Mouse (Mus musculus) thymus, adult 2 months (tissue): ENCODE results near the gene Btbd6.

Source experiments
- CTCF ChIP-seq: fragments of 200-500 bp; IDR thresholded peaks from 2 replicates; pipeline ENCODE4 v1.5.1; 2012; ENCODE audit warnings: mild to moderate bottlenecking, control low read depth, low read length, moderate library complexity, borderline replicate concordance; ENCODE audit not compliant: control insufficient read depth, poor library complexity, insufficient read depth; ENCODE audit errors: extremely low read depth
- POLR2A ChIP-seq: fragments of 200-500 bp; IDR thresholded peaks from 2 replicates; pipeline ENCODE4 v1.6.1; 2012; ENCODE audit warnings: mild to moderate bottlenecking, low read length, control low read depth, moderate library complexity; ENCODE audit not compliant: control insufficient read depth, poor library complexity, insufficient read depth; ENCODE audit errors: extremely low read depth

DNA sequence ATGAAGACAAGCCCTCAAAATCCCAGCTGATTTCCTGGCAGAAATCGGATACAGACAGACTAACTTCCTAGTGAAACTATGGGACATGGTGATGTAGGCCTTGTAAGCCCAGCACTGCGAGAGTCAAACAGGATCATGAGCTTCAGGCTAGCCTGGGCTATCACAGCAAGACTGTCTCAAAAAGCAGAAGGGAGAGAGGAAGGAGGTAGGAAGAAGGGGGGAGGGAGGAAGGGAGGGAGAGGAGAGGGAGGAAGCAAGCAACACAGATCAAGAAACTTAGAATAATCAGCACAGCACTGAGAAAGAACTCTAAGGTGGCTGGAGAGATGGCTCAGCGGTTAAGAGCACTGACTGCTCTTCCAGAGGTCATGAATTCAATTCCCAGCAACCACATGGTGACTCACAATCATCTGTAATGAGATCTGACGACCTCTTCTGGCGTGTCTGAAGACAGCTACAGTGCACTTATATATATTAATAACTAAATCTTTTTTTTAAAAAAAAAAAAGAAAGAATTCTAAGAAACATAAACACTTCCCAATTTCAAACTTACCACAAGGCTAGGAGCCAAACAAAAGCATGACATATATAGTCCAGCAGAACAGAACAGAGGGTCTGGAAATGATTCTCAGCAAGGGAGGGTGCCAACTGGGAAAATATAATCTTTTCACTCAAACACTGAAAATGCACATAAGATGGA, 14.6 kb downstream of the Btbd6 start:
- TF ChIP-seq POLR2A (no peak), CTCF (no peak)
